Mouse (Mus musculus) stomach, postnatal 0 days (tissue): Measurements from ENCODE around the gene Slc35c2. TPM values are rescaled to one million over a fixed set of nuclear protein-coding genes. Genes with fewer than 3 reads are reported as not detected.

Experiments
- ATAC-seq: fragments of 200-750 bp; cut with Nextera tagmentation; 2 replicates; pipeline ENCODE4 v1.8.0; 2017; ENCODE audit not compliant: low FRiP score, low TSS enrichment
- DNase-seq: peaks from one replicate; pipeline ENCODE4 v3.0.0-alpha.2; 2016; ENCODE audit warnings: low spot score
- H3K27ac ChIP-seq: fragments of 300-500 bp; sonication (generic); replicated peaks from 2 replicates; pipeline ENCODE4 v1.5.1; 2014; ENCODE audit warnings: mild to moderate bottlenecking, control low read depth
- H3K27me3 ChIP-seq: fragments of 300-500 bp; sonication (generic); 2 replicates; pipeline ENCODE4 v1.6.1; 2014; ENCODE audit warnings: low read length; ENCODE audit not compliant: control insufficient read depth, insufficient read depth
- H3K36me3 ChIP-seq: fragments of 300-500 bp; sonication (generic); 2 replicates; pipeline ENCODE4 v1.6.1; 2014; ENCODE audit warnings: low read length, mixed read lengths; ENCODE audit not compliant: control insufficient read depth, insufficient read depth
- H3K4me1 ChIP-seq: fragments of 300-500 bp; sonication (generic); replicated peaks from 2 replicates; pipeline ENCODE4 v1.6.1; 2014; ENCODE audit warnings: antibody characterized with exemption; ENCODE audit not compliant: control insufficient read depth, insufficient read depth
- H3K4me2 ChIP-seq: fragments of 300-500 bp; sonication (generic); replicated peaks from 2 replicates; pipeline ENCODE4 v1.6.1; 2014; ENCODE audit warnings: low read depth, mild to moderate bottlenecking, control low read depth, moderate library complexity
- H3K4me3 ChIP-seq: fragments of 300-500 bp; sonication (generic); 2 replicates; pipeline ENCODE4 v1.5.1; 2014; ENCODE audit warnings: low read depth, low read length, control low read depth
- H3K9ac ChIP-seq: fragments of 300-500 bp; sonication (generic); 2 replicates; pipeline ENCODE4 v1.6.1; 2014; ENCODE audit warnings: mild to moderate bottlenecking, low read length, control low read depth, mixed read lengths
- H3K9me3 ChIP-seq: fragments of 300-500 bp; sonication (generic); 2 replicates; pipeline ENCODE4 v1.6.1; 2016; ENCODE audit warnings: low read length; ENCODE audit not compliant: control insufficient read depth
- CTCF ChIP-seq: IDR thresholded peaks from 2 replicates; pipeline ENCODE4 v1.5.1; 2016; ENCODE audit warnings: antibody characterized with exemption, low read depth, mild to moderate bottlenecking, moderate library complexity
- EP300 ChIP-seq: optimal IDR thresholded peaks from 2 replicates; pipeline ENCODE3; 2016; ENCODE audit warnings: antibody characterized with exemption
- WGBS: fragments of 180-500 bp; shearing (Covaris S2); extraction: QIAGEN DNeasy Blood & Tissue Kit; methylation state at CpG from one replicate; pipeline ENCODE4 v1.1.7; 2014; 5-methylcytosine and 5-hydroxymethylcytosine counted together
- polyA plus RNA-seq: library from polyadenylated mRNA; unstranded; fragments of >200 nt; fragmentation: Nextera tagmentation; extraction: Ambion mirVana; gene quantifications from 2 replicates; pipeline ENCODE4 v1.2.1, GENCODE M21; 2015

The Slc35c2 gene
- polyA plus RNA-seq, 1 experiment from 2014 or later, result 38.5 TPM

DNA sequence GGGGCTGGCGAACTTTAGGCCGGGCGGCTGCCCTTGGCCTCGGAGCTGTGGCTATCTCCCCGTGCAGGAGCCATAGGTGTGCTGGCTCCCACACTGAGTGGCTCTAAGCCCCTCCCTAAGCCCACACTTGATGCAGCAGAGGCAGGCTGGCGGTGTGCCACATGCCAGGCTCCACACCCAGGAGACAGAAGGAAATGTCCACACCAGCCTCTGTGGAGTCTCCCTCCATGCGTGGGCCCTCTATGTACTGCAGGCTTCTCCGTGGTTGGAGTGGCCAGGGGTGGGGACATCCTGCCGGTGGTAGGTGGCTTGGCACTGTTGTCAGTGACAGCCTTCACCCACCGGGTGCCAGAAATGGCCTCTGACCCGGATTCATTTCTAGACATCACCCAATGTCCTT, 58.6 kb downstream of the Slc35c2 start:
- TF ChIP-seq CTCF (no peak), EP300 (no peak)
- no peak overlapping the region for H3K9ac ChIP-seq
- no peak for DNase-seq
- no peak overlapping the region for H3K4me2 ChIP-seq
- WGBS, result 84% methylated on average over 11 of the region's 11 CpGs
- H3K36me3 ChIP-seq, result no peaks in the 10 kb centered on the region
- no peaks in the 10 kb centered on the region for H3K9me3 ChIP-seq
- H3K4me1 ChIP-seq, result no peaks in the 10 kb centered on the region; the same call in 1 of the 2 replicates
- H3K4me3 ChIP-seq, result no peak overlapping the region
- ATAC-seq, result no peak
- peaks cover 10% of the 10 kb centered on the region for H3K27me3 ChIP-seq
- no peak overlapping the region for H3K27ac ChIP-seq

Other genes with a start within 250 kb of the Slc35c2 start
- 3.3 and 3.7 TPM in 2 replicates for gene Cd40, start 232.2 kb downstream of the Slc35c2 start, polyA plus RNA-seq
- gene 1700025C18Rik, start 197.1 kb downstream of the Slc35c2 start, polyA plus RNA-seq, result not detected in 2 replicates
- gene Cdh22, start 53.0 kb downstream of the Slc35c2 start, polyA plus RNA-seq, result 0.05 and 0.08 TPM in 2 replicates
- 21.2 and 22.6 TPM in 2 replicates for gene Elmo2, start 38.6 kb upstream of the Slc35c2 start, polyA plus RNA-seq
- gene Zfp663, start 80.9 kb upstream of the Slc35c2 start, polyA plus RNA-seq, result 0.05 and 0.23 TPM in 2 replicates
- 1.2 and 1.3 TPM in 2 replicates for gene Zfp334, start 100.4 kb upstream of the Slc35c2 start, polyA plus RNA-seq
- gene Ocstamp, start 112.5 kb upstream of the Slc35c2 start, polyA plus RNA-seq, result 0.21 and 0.23 TPM in 2 replicates
- gene Slc13a3, start 185.4 kb upstream of the Slc35c2 start, polyA plus RNA-seq, result 0.34 and 0.64 TPM in 2 replicates
- gene Trp53rka, start 205.5 kb upstream of the Slc35c2 start, polyA plus RNA-seq, result 19.7 and 21.3 TPM in 2 replicates
- 10.1 and 10.7 TPM in 2 replicates for gene Slc2a10, start 215.9 kb upstream of the Slc35c2 start, polyA plus RNA-seq